Mouse (Mus musculus) CH12.LX (cell line): ENCODE results near the gene Ppp1r27. TPM values are rescaled to one million over a fixed set of nuclear protein-coding genes. Genes with fewer than 3 reads are reported as not detected.

Source experiments
- DNase-seq: peaks from one replicate; pipeline ENCODE4 v3.0.0-alpha.2; 2013; ENCODE audit errors: extremely low read depth
- H3K27ac ChIP-seq: 2 replicates; pipeline ENCODE4 v1.5.1; 2012; ENCODE audit warnings: low read depth, mild to moderate bottlenecking, control low read depth, moderate library complexity; ENCODE audit not compliant: insufficient read depth
- H3K27me3 ChIP-seq: replicated peaks from 2 replicates; pipeline ENCODE3; 2012; ENCODE audit warnings: inconsistent platforms
- H3K36me3 ChIP-seq, 2 experiments: replicated peaks in 1 of 2; 2 replicates each; pipeline versions ENCODE3 to v1.6.1; 2012; ENCODE audit warnings: inconsistent platforms in 1 of 2, low read length in 1 of 2, mild to moderate bottlenecking in 1 of 2, mixed read lengths in 1 of 2, moderate library complexity in 1 of 2; ENCODE audit not compliant: control insufficient read depth in 1 of 2, insufficient read depth in 1 of 2
- H3K4me1 ChIP-seq, 2 experiments: 2 replicates each; pipeline ENCODE4 v1.6.1; 2012; ENCODE audit warnings: inconsistent platforms in 1 of 2, moderate library complexity in 1 of 2; ENCODE audit not compliant: insufficient read depth in 2 of 2, control insufficient read depth in 1 of 2
- H3K4me2 ChIP-seq: 2 replicates; pipeline ENCODE4 v1.6.1; 2012; ENCODE audit warnings: low read depth, mild to moderate bottlenecking, control low read depth; ENCODE audit not compliant: poor library complexity, insufficient read depth, severe bottlenecking
- H3K4me3 ChIP-seq, 3 experiments: fragments of 150-350 bp in 1 of 3; sonication (generic) in 1 of 3; replicated peaks in 1 of 3; 2 replicates each; pipeline versions ENCODE3 to v1.5.1; 2011 to 2012; ENCODE audit warnings: low read depth in 2 of 3, low read length in 2 of 3, mild to moderate bottlenecking in 2 of 3, moderate library complexity in 2 of 3, control low read depth in 1 of 3, improper control_type of control experiment in 1 of 3, inconsistent platforms in 1 of 3, mixed read lengths in 1 of 3; ENCODE audit not compliant: poor library complexity in 1 of 3
- H3K79me2 ChIP-seq: replicated peaks from 2 replicates; pipeline ENCODE4 v1.6.1; 2012; ENCODE audit warnings: mild to moderate bottlenecking, moderate library complexity; ENCODE audit not compliant: control insufficient read depth, poor library complexity, insufficient read depth, severe bottlenecking; ENCODE audit errors: extremely low read depth
- H3K9ac ChIP-seq: 2 replicates; pipeline ENCODE4 v1.6.1; 2012; ENCODE audit warnings: low read depth, mild to moderate bottlenecking, control low read depth, moderate library complexity; ENCODE audit not compliant: insufficient read depth
- H3K9me3 ChIP-seq: replicated peaks from 2 replicates; pipeline ENCODE3; 2012; ENCODE audit warnings: low read length, inconsistent platforms, mixed read lengths
- CHD1 ChIP-seq: IDR thresholded peaks from 2 replicates; pipeline ENCODE4 v1.6.1; 2012; ENCODE audit warnings: low read depth, low read length, improper control_type of control experiment, inconsistent platforms
- CTCF ChIP-seq, 2 experiments: IDR thresholded peaks in 1 of 2; conservative IDR thresholded peaks in 1 of 2; 2 replicates each; pipeline ENCODE4 v1.5.1; 2011 to 2012; ENCODE audit warnings: low read depth in 2 of 2, low read length in 2 of 2, improper control_type of control experiment in 1 of 2, inconsistent platforms in 1 of 2, mild to moderate bottlenecking in 1 of 2, moderate library complexity in 1 of 2
- GABPA ChIP-seq: IDR thresholded peaks from 2 replicates; pipeline ENCODE4 v1.6.1; 2012; ENCODE audit warnings: low read depth, low read length, improper control_type of control experiment, inconsistent platforms; ENCODE audit not compliant: insufficient replicate concordance
- IRF4 ChIP-seq: IDR thresholded peaks from 2 replicates; pipeline ENCODE4 v1.6.1; 2014; ENCODE audit warnings: low read depth, mild to moderate bottlenecking, inconsistent platforms, low read length, improper control_type of control experiment
- KAT2A ChIP-seq: IDR thresholded peaks from 2 replicates; pipeline ENCODE4 v1.6.1; 2012; ENCODE audit warnings: low read length, improper control_type of control experiment, inconsistent platforms; ENCODE audit not compliant: insufficient replicate concordance
- MAFK ChIP-seq: IDR thresholded peaks from 2 replicates; pipeline ENCODE4 v1.6.1; 2011; ENCODE audit warnings: low read length, improper control_type of control experiment; ENCODE audit not compliant: insufficient replicate concordance
- MEF2A ChIP-seq: IDR thresholded peaks from 2 replicates; pipeline ENCODE4 v1.6.1; 2014; ENCODE audit warnings: low read depth, mild to moderate bottlenecking, inconsistent platforms, low read length, improper control_type of control experiment, borderline replicate concordance
- MXI1 ChIP-seq: IDR thresholded peaks from 2 replicates; pipeline ENCODE4 v1.6.1; 2011; ENCODE audit warnings: mild to moderate bottlenecking, low read depth, low read length, improper control_type of control experiment
- NRF1 ChIP-seq: IDR thresholded peaks from 2 replicates; pipeline ENCODE4 v1.6.1; 2014; ENCODE audit warnings: low read depth, mild to moderate bottlenecking, inconsistent platforms, low read length, improper control_type of control experiment, moderate library complexity
- PAX5 ChIP-seq: IDR thresholded peaks from 2 replicates; pipeline ENCODE4 v1.6.1; 2012; ENCODE audit warnings: low read length, inconsistent platforms, mixed read lengths
- POLR2A ChIP-seq: IDR thresholded peaks from 2 replicates; pipeline ENCODE4 v1.6.1; 2011; ENCODE audit warnings: low read depth, mild to moderate bottlenecking, improper control_type of control experiment, low read length
- RAD21 ChIP-seq: IDR thresholded peaks from 2 replicates; pipeline ENCODE4 v1.6.1; 2011; ENCODE audit warnings: low read depth, mild to moderate bottlenecking, low read length, improper control_type of control experiment, moderate library complexity
- TCF12 ChIP-seq: IDR thresholded peaks from 2 replicates; pipeline ENCODE4 v1.6.1; 2014; ENCODE audit warnings: low read depth, mild to moderate bottlenecking, inconsistent platforms, low read length, improper control_type of control experiment
- UBTF ChIP-seq: IDR thresholded peaks from 2 replicates; pipeline ENCODE4 v1.6.1; 2012; ENCODE audit warnings: low read depth, mild to moderate bottlenecking, inconsistent platforms, low read length, improper control_type of control experiment, moderate library complexity
- USF1 ChIP-seq: IDR thresholded peaks from 2 replicates; pipeline ENCODE4 v1.6.1; 2014; ENCODE audit warnings: low read depth, mild to moderate bottlenecking, inconsistent platforms, low read length, improper control_type of control experiment
- USF2 ChIP-seq: conservative IDR thresholded peaks from 2 replicates; pipeline ENCODE4 v1.6.1; 2011; ENCODE audit warnings: low read depth, low read length, improper control_type of control experiment
- ZNF384 ChIP-seq: IDR thresholded peaks from 2 replicates; pipeline ENCODE4 v1.6.1; 2012; ENCODE audit warnings: low read depth, low read length, improper control_type of control experiment, inconsistent platforms
- dilution Hi-C: fragments of 300-500 bp; cut with MboI; formaldehyde crosslinking; loops from 2 replicates; pipeline ENCODE4 v1.14.3; 2020; ENCODE audit warnings: low sequenced_read_pairs; ENCODE audit not compliant: extremely low pct_unique_long_range_greater_than_20kb, extremely low pct_ligation_motif_present
- in situ Hi-C: fragments of 300-500 bp; cut with MboI; formaldehyde crosslinking; loops from 3 replicates; pipeline ENCODE4 v1.14.3; 2019; ENCODE audit warnings: low sequenced_read_pairs, low pct_ligation_motif_present, low pct_unique_long_range_greater_than_20kb, mixed read lengths
- polyA plus RNA-seq: library from polyadenylated mRNA; unstranded; fragments of >175 nt; gene quantifications from 2 replicates; pipeline ENCODE4 v1.2.1, GENCODE M21; 2012; ENCODE audit warnings: low read depth; ENCODE audit not compliant: insufficient read length
- total RNA-seq, 2 experiments: library from RNA; depleted of rRNA; stranded (reverse); fragments of 300-350 nt in 1 of 2; fragments of >200 nt in 1 of 2; gene quantifications; 2 replicates each; pipeline ENCODE4 v1.2.3; 2012 to 2014

The Ppp1r27 gene
- total and polyA plus RNA-seq, 3 experiments, result not detected

GRCm38 (mm10) chr11:120518027-120518426 lies 32.9 kb downstream of the Ppp1r27 start:
- Histone ChIP-seq H3K9me3 (peaks cover 6% of the 10 kb centered on the region), H3K4me3 (no peak overlapping the region), H3K36me3 (no peaks in the 10 kb centered on the region), H3K4me1 (peaks cover 0 to 18% of the 10 kb centered on the region in 2 experiments; a peak in 2 of 4 replicates), H3K27ac (no peak overlapping the region)
- TF ChIP-seq KAT2A (no peak), MEF2A (no peak), RAD21 (no peak), CTCF (conservative IDR thresholded peaks at IDR 0.05 in 1 of 2, IDR thresholded peaks at IDR 0.05 in 1 of 2; ENCODE audit: low read depth in 2 of 2, low read length in 2 of 2) (no peak), PAX5 (no peak), MAFK (no peak), ZNF384 (no peak), CHD1 (no peak), GABPA (no peak), MXI1 (no peak)
- TF ChIP-seq, all 38 proteins: peak for 0
- Histone ChIP-seq H3K4me2 (no peak overlapping the region), H3K9ac (no peak overlapping the region), H3K27me3 (no peaks in the 10 kb centered on the region), H3K79me2 (no peaks in the 10 kb centered on the region)
- DNase-seq, result no peak
- in situ Hi-C loops (no loop called here), dilution Hi-C loops (no loop called here)

- H3K4me1 ChIP-seq, result peaks cover 0 to 18% of the 10 kb centered on the region in 2 experiments; a peak in 2 of 4 replicates
- no peak overlapping the region for H3K9ac ChIP-seq
- no peak overlapping the region for H3K4me3 ChIP-seq
- in situ Hi-C loops (no loop called here), dilution Hi-C loops (no loop called here)
- H3K9me3 ChIP-seq, result peaks cover 6% of the 10 kb centered on the region
- H3K4me2 ChIP-seq, result no peak overlapping the region
- TF ChIP-seq USF2, result no peak
- TF ChIP-seq CHD1, result no peak
- TF ChIP-seq IRF4, result no peak
- TF ChIP-seq ZNF384, result no peak
- no peak for TF ChIP-seq POLR2A
- TF ChIP-seq NRF1, result no peak
- TF ChIP-seq CTCF (conservative IDR thresholded peaks at IDR 0.05 in 1 of 2, IDR thresholded peaks at IDR 0.05 in 1 of 2; ENCODE audit: low read depth in 2 of 2, low read length in 2 of 2), result no peak
- TF ChIP-seq TCF12, result no peak
- TF ChIP-seq USF1, result no peak
- TF ChIP-seq GABPA, result no peak
- no peak for TF ChIP-seq RAD21
- no peak for TF ChIP-seq UBTF
- DNase-seq, result no peak
- no peak overlapping the region for H3K27ac ChIP-seq
- H3K27me3 ChIP-seq, result no peaks in the 10 kb centered on the region
- H3K36me3 ChIP-seq, result no peaks in the 10 kb centered on the region
- no peaks in the 10 kb centered on the region for H3K79me2 ChIP-seq
Observed at GRCm38 (mm10) chr11:120517147-120517546, 33.8 kb downstream of the Ppp1r27 start.
